Mouse (Mus musculus) layer of hippocampus, postnatal 10 days (tissue): ENCODE measurements at regions not wholly inside any gene's neighbourhood (a gene's known extent, or its start where the extent isn't known, plus 50 kb on each side); places are given as distances from the start of the nearest gene placed in this dataset.

Source experiments
- DNase-seq, 2 experiments: peaks; one replicate each; pipeline ENCODE4 v3.0.0; 2021; ENCODE audit warnings: low spot score in 2 of 2

DNA sequence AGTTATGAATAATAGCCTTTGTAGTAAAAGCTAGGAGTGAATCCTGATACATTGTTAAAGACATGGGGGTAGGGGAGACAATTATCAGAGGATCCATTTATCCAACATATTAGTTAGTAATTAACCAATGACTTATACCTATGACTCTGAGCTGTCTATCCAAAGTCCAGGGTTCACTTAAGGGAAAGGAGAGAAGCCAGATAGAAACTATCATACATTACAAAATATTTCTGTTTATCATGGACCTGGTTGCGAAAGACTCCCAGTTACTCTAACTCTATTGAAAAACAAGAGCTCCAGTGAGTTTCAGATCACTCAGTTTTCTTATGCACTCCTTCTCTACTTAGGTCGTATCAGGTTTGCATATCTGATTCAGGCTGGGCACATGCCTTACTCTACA is 749.3 kb downstream of the H2al1n start:
- DNase-seq, result no peak

DNA sequence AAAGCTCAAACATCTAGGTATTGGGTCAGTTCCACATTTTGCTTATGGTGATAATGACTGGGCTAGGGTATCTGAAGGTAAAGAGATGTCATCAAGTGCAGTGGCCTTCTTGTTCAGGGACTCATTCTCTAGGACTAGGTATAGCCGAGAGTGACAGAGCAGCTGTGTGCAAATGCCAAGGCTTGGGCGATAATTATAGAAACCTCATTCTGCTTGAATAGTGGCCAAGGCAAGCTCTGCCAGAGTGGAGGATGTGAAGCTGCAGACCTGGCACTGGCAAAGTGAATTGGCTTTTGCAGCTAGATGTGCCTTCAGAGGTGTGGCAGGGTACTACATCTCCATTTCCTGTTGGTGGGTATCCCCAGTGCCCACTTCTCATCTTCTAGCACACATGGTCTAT is 796.1 kb downstream of the H2al1n start:
- DNase-seq, result peak; percentile 4 to 21
